Mouse (Mus musculus): ENCODE results near the gene Trarg1.
"Not testable (repeated sequence)": the region's sequence is repeated elsewhere in the genome, so short reads cannot be mapped to it uniquely, and the experiment has no call there.

Trarg1 gene

GRCm38 (mm10) chr11:76679508-76679907 lies at the start of gene Trarg1:
TSS of gene Trarg1 (plus strand) at chr11:76679808.
- not testable (repeated sequence) for DNase-seq

- DNase-seq = no peak
Observed at GRCm38 (mm10) chr11:76630023-76630422, 49.6 kb upstream of the Trarg1 start.

GRCm38 (mm10) chr11:76630487-76630886 lies 49.1 kb upstream of the Trarg1 start:
- DNase-seq = no peak

GRCm38 (mm10) chr11:76639269-76639985 lies 40.2 kb upstream of the Trarg1 start:
- DNase-seq = no peak

GRCm38 (mm10) chr11:76640231-76640630 lies 39.4 kb upstream of the Trarg1 start:
- DNase-seq = no peak

GRCm38 (mm10) chr11:76644257-76644656 lies 35.4 kb upstream of the Trarg1 start:
- no peak for DNase-seq

GRCm38 (mm10) chr11:76645036-76645435 lies 34.6 kb upstream of the Trarg1 start:
- DNase-seq = no peak

GRCm38 (mm10) chr11:76645955-76646354 lies 33.7 kb upstream of the Trarg1 start:
- DNase-seq = peak; percentile 59 to 88

- DNase-seq = no peak
Observed at GRCm38 (mm10) chr11:76647062-76647461, 32.5 kb upstream of the Trarg1 start.

- DNase-seq = peak; percentile 31 to 67
Observed at GRCm38 (mm10) chr11:76647500-76647899, 32.1 kb upstream of the Trarg1 start.

GRCm38 (mm10) chr11:76650862-76651560 lies 28.6 kb upstream of the Trarg1 start:
- no peak for DNase-seq

GRCm38 (mm10) chr11:76652838-76653334 lies 26.7 kb upstream of the Trarg1 start:
- DNase-seq = no peak

- peak in 1 of 2 experiments; percentile 22 for DNase-seq
Observed at GRCm38 (mm10) chr11:76655106-76655505, 24.5 kb upstream of the Trarg1 start.

- DNase-seq = no peak
Observed at GRCm38 (mm10) chr11:76657450-76657970, 22.1 kb upstream of the Trarg1 start.

- no peak for DNase-seq
Observed at GRCm38 (mm10) chr11:76659138-76659930, 20.3 kb upstream of the Trarg1 start.

- DNase-seq = no peak
Observed at GRCm38 (mm10) chr11:76661790-76662468, 17.7 kb upstream of the Trarg1 start.

- DNase-seq = no peak
Observed at GRCm38 (mm10) chr11:76666002-76666649, 13.5 kb upstream of the Trarg1 start.

GRCm38 (mm10) chr11:76667807-76668206 lies 11.8 kb upstream of the Trarg1 start:
- DNase-seq = no peak

GRCm38 (mm10) chr11:76671871-76672475 lies 7.6 kb upstream of the Trarg1 start, which contains the start of gene Bhlha9:
TSS of gene Bhlha9 (plus strand) at chr11:76672470.
- DNase-seq = no peak

GRCm38 (mm10) chr11:76672561-76673384 lies 6.8 kb upstream of the Trarg1 start:
- DNase-seq = no peak

Measured in spleen, adult 18-20 months (tissue).